Mouse (Mus musculus) layer of hippocampus, postnatal 36 days (tissue): Measurements from ENCODE around the gene Scaf1. TPM values are rescaled to one million over a fixed set of nuclear protein-coding genes. Genes with fewer than 3 reads are reported as not detected.
A peak's percentile ranks its signal among the peaks of the same experiment; 100 is the strongest.

Experiments
- DNase-seq, 2 experiments: peaks; one replicate each; pipeline ENCODE4 v3.0.0; 2022
- total RNA-seq, 2 experiments: library from RNA; stranded (reverse); gene quantifications; 2 replicates each; pipeline ENCODE4 v1.2.3; 2021

Gene Scaf1
- total RNA-seq: 100 to 1,000 TPM; 149 to 155 TPM

GRCm38 (mm10) chr7:45015957-45016612 lies at the start of gene Scaf1:
Gene Scaf1, minus strand, starts transcription at chr7:45016363.
- DNase-seq: peak; percentile 99 to 100

GRCm38 (mm10) chr7:45062239-45062835 lies 46.2 kb upstream of the Scaf1 start, which contains the start of the genes Nosip and Prrg2:
Gene Nosip, plus strand, starts transcription at chr7:45062429.
Gene Prrg2, minus strand, starts transcription at chr7:45062677.
- peak; percentile 93 to 94 for DNase-seq

GRCm38 (mm10) chr7:45061532-45062075 lies 45.4 kb upstream of the Scaf1 start:
- no peak for DNase-seq

DNA sequence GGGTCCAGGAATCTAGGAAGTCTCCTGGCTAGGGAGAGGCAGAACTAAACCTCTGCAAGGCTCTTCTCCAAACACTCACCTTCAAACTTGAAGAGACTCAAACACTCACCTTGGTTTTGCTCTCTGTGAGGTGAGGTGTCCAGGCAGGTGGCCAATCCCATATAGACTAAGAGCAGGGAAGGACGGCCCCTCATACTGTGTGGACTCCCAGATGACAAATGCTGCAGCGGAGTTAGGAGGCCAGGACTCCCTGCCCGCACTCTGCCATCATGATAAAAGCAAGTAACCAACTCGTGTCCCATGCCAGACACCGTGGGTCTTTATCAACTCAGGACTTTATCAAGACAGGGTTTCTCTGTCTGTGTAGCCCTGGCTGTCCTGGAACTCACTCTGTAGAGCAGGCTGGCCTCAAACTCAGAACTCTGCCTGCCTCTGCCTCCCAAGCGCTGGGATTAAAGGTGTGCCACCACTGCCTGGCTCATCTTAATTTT lies 44.5 kb upstream of the Scaf1 start:
- no peak for DNase-seq

GRCm38 (mm10) chr7:45058607-45059571 lies 42.7 kb upstream of the Scaf1 start:
- no peak for DNase-seq

DNA sequence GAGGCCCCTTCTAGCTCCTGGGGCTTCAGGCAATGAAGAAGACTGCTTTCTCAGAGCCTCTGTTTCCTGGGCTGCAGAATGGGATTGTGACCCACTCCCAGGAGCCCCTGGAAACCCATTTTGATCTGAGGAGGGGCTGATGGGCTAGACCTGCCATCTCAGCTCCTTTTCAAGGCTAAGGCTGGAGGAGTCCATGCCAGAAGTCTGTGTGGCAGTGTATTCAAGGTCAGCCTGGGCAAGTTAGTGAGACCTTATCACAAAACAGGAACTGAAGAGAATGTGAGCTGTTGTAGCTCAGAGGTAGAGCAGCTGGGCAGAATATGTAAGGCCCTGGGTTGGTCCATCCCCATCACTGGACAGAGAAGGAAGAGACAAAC lies 40.8 kb upstream of the Scaf1 start:
- DNase-seq: no peak

- DNase-seq: no peak
These were observed 40.3 kb upstream of the Scaf1 start for GRCm38 (mm10) chr7:45056329-45056971.

DNA sequence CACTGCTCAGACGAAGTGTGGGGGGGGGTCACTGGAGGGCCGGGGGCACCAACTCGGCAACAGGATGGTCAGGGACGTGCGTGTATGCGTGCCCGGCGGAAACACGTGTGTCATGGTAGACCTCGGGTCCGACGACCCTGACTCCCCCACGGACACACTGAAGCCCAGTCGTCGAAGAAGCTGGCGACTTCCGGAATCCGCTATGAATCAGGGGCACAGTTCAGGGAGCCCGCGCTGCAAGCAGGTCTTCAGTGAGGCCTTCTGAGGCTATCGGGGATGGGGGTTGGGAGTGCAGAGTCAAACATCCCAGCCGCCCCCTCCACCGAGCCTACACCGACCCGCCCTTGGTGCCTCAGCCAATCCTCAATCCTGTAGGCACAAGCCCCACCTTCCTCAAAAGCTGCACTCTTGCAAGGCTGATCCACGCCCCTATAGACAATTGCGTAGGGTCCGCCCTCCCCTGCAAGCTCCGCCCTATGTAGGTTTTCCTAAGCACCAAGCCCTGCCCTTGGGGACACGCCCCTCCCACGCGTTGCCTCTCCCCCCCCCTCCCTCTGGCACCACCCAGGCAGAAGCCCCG lies 37.9 kb upstream of the Scaf1 start:
- peak; percentile 91 to 93 for DNase-seq

- DNase-seq: peak; percentile 74 to 80
These were observed 37.2 kb upstream of the Scaf1 start for GRCm38 (mm10) chr7:45053117-45053930.

DNA sequence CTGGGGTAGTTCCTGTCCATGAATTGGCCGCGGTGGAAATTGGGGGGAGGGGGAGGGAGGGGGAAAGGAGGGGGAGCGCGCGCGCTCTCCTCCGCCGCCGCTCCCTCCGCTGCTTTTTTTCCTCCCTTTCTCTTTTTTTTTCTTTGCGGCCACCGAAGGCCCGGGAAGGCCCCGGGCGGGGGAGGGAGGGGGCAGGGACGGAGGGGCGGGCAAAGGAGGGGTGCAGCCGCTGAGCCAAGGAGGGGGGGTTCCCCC lies 36.6 kb upstream of the Scaf1 start, which contains the start of gene Prr12:
Prr12 (minus strand) TSS at position 20 of the 255 bp plus-strand sequence.
- no peak for DNase-seq

- peak; percentile 50 to 54 for DNase-seq
These were observed 36.2 kb upstream of the Scaf1 start for GRCm38 (mm10) chr7:45052181-45052861.

DNA sequence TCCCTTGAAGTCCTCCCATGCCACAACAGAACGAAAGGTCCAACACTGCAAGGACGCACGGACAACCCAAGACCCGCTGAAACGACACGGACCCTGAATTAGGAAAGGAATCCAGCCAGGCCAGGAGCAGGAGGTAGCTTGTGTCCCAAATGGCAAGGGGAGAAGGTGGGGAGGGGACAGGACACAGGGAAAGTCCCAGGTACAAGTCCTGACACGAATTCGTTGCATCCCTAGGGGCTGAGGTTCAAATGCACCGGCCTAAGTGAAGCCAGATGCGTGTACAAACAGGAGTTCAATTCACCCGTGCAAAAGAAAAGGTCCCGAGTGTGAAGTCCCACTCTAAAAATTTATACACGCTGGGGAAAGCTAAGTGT lies 35.4 kb upstream of the Scaf1 start:
- DNase-seq: no peak

GRCm38 (mm10) chr7:45050945-45051600 lies 34.9 kb upstream of the Scaf1 start:
- peak; percentile 65 to 70 for DNase-seq

- DNase-seq: no peak
These were observed 32.9 kb upstream of the Scaf1 start for GRCm38 (mm10) chr7:45048923-45049657.

GRCm38 (mm10) chr7:45048001-45048890 lies 32.1 kb upstream of the Scaf1 start:
- DNase-seq: no peak

GRCm38 (mm10) chr7:45047491-45047890 lies 31.3 kb upstream of the Scaf1 start:
- DNase-seq: no peak

DNA sequence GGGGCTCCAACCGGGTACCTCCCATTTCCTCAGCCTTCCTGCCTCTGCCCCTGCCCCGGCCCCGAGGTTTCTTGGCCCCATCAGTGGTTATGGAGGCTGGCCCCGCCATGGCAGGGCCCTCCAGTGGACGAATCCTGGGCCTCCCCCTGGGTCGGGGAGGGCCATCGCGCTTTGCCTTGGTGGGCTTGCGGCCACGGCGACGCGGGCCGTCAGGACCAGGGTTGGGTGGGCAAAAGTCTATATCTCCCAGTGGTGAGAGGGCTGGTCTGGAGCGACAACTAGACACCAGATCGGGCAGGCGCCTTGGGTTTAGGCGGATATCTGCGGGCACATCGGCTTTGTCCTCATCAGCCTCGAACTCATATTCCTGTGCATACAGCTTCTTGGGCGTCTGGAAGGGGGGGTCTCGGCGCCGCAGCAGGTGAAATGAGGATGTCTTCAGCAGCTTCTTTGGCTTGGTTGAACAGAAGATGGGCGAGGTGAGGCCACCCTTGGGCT lies 30.7 kb upstream of the Scaf1 start:
- DNase-seq: no peak

GRCm38 (mm10) chr7:45045741-45046140 lies 29.6 kb upstream of the Scaf1 start:
- DNase-seq: no peak
